Mouse (Mus musculus) heart, postnatal 36 days (tissue): Measurements from ENCODE around the gene Gm20388. TPM values are rescaled to one million over a fixed set of nuclear protein-coding genes. Genes with fewer than 3 reads are reported as not detected.

Experiments
- DNase-seq, 2 experiments: peaks; one replicate each; pipeline ENCODE4 v3.0.0; 2021 to 2022
- intact Hi-C: fragments of 180-260 bp; cut with DNase I; formaldehyde crosslinking; loops from one replicate; pipeline ENCODE4 v1.15.1; 2025
- total RNA-seq, 2 experiments: library from RNA; stranded (reverse); gene quantifications; 2 replicates each; pipeline ENCODE4 v1.2.3; 2021

Gene Gm20388
- total RNA-seq, 2 experiments from 2014 or later = 3.5 to 4.9 TPM

DNA sequence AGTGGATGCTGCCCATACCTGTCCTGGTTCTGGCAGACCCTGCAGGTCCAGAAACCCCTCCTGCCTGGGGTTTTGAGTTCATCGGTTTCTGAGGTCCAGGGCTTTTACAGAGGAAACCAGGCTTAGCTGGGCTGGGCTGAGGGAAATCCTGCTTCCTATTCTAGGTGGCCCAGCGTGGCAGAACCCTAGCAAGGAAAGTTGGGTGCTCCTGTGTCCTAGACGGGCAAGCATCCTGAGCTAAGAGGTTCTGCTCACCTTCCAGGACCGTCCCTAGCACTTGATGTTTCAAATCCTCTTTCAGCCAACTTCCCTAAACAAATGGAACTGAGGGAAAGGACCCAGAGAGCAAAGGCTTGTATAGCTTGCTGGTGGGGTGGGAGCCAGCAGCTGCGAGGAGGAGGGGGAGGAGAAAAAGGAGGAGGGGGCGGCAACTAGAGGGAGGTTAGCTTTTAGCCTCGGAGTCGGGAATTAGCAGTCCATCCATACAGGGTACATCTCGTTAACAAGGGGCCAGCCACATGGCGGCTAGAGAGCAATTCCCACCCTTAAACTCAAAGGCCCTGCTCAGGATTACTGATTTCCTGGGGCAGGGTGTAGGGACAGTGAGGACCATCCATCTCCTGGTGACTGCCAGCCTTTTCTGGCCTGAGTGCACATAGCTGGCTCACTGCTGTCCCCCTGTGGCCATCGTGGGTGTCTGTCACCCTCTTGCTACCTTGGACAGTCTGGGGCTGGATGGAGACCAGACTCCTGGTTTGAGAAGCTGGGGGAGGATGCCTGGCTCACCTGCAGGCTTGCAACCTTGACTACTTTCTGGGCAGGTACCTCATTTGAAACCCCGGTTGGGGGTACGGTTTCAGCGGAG, 624.1 kb downstream of the Gm20388 start:
- peak; percentile 80 to 83 for DNase-seq
- intact Hi-C loops = loop anchor here (1.0 to 10.0 kb wide), 5 partner anchors 46 to 360 kb away; partner anchors contain the start of gene Fam92b

DNA sequence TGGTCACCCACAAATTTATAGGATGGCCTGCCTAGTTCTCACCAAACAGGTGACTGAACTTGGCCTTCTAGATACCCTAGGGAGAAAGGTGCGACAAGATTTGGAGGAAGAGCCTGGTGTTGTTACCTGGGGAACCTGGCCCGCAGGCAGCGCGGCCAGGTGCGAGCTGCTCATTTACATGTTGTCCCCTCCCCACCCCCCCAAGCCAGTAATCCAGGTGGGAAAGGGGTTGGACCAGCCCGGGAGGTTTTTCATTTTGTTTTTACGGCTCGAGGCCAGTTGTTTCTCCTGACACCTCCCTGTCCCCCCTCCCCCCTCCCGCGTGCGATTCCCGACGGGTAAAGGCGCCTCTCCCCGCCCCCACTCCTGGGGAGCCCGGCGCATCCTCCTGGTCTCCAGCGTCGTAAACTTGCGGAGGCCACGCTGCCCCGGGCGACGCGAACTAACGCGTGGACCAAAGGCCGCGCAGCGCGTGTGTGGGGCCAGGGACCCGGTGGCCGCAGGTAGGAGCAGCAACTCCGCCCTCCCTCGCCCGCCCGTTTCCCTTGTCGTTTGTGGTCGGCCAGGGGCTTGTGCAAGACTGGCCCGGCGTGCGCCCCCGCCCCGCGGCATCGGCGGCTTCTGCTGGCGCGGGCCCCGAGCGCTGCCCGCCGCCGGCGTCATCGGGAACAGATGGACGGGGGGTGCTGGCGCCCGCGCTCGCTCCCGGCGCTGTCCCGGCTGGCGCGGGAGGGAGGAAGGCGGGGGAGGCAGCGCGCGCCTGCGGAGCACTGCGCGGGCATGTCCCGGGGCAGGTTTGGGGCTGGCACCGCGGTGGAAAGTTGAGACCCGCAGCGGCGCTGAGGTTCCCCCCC, 625.0 kb downstream of the Gm20388 start:
- DNase-seq = peak; percentile 54 to 70
- intact Hi-C loops = loop anchor here (1.0 to 10.0 kb wide), 5 partner anchors 47 to 361 kb away; partner anchors contain the start of gene Fam92b

DNA sequence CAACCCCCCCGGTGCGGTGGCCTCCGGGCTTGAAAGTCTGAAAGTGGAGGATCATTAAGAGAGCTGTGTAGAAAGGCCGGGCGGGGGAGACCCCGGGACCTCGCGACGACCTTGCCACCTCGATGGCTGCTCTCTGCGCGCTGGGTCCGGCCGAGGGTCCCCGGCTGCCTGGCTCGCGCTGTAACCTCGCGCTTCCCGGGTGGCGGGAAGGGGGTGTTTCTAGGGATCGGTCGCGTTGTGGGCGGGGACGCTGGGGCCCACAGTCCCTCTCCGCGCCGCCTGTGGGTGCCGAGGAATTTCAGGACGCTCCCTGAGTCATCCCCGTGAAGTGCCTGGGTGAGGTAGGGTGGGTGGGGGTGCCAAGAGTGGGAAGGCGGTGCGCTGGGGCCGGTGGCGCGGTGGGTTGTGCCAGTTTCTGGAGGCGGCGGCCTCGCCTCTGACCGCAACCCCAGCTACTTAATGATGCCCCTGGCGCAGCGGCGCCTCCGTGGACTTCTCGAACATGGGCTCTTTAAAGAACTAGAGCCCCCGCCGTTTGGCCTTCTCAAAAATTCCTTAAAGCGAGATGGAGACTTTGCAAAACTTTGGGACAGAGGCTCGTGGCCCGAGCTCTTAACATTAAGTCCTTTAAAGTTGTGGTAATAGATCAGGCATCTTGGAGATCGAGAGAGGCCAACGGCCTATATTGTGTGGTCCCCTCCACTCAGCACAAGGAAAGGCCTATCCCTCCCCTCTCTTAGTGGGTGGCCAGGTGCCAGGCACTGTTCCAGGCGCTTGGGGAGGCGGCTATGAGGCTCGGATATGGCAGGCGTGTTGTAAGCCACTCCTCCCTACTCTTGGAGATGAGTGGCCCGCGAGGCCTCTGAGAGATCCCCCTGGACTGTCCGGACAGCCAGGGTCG, 625.9 kb downstream of the Gm20388 start:
- peak; percentile 36 to 59 for DNase-seq
- intact Hi-C loops = loop anchor here (1.0 to 10.0 kb wide), 2 partner anchors 209 to 362 kb away; partner anchors contain the start of gene Fam92b

DNA sequence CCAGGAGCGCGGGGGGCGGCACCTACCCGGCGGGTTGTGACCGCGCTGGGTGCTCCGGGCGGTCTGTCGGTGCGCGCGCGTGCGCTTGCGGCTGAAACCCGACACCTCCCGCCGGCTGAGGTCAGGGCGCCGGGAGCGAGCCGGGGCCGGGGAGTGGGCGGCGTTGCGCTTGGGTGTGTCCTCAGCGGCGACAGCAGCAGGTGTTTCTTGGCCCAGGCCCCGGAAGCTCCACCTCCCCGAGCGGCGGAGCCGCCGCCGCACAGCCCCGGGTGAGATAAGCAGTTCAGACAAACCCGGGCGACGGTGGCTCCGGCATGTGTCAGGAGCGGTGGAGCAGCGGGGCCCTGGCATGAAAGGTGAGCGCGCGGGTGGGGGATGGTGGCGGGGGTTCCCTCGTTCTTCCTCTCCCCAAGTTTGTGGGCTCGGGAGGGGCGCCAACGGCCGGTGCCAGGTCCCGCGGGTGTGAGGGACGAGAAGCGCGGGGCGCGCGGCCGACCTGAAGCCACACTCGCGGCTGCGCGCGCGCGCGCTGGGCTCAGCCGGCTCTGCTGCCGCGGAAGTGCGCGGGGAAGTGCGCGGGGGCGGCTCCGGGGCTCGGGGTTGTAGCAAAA, 626.7 kb downstream of the Gm20388 start:
- intact Hi-C loops = loop anchor here (10.0 kb wide), 1 partner anchor 363 kb away; the partner anchor contains the start of gene Fam92b
- DNase-seq = peak; percentile 75 to 85

DNA sequence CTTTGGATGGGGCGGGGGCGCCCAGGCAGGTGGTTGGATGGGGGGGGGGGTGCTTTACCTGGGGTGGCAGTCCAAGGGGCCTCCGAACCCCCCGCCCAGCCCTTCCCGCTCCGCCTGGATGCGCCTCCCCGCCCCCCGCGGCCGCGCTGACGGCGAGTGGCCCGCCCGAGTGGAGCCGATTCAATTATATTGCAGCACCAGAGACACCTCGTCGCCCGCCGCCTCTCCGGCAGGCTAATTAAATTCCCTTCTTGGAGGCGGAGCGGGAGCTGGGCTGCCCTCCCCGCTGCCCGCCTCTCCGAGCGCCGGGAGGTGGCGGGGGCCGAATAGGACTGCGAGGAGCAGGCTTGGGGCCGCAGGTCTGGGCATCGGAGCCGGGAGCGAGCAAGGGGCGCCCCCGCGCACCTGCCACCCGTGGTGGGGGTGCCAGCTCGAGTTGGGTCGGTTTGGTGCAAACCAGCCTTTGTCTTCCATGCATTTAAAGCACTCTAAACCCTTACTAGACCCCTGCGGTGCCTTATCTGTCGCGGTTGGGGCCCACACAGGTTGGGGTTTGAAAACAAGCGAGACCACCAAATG, 627.3 kb downstream of the Gm20388 start:
- DNase-seq = peak; percentile 56 to 63

DNA sequence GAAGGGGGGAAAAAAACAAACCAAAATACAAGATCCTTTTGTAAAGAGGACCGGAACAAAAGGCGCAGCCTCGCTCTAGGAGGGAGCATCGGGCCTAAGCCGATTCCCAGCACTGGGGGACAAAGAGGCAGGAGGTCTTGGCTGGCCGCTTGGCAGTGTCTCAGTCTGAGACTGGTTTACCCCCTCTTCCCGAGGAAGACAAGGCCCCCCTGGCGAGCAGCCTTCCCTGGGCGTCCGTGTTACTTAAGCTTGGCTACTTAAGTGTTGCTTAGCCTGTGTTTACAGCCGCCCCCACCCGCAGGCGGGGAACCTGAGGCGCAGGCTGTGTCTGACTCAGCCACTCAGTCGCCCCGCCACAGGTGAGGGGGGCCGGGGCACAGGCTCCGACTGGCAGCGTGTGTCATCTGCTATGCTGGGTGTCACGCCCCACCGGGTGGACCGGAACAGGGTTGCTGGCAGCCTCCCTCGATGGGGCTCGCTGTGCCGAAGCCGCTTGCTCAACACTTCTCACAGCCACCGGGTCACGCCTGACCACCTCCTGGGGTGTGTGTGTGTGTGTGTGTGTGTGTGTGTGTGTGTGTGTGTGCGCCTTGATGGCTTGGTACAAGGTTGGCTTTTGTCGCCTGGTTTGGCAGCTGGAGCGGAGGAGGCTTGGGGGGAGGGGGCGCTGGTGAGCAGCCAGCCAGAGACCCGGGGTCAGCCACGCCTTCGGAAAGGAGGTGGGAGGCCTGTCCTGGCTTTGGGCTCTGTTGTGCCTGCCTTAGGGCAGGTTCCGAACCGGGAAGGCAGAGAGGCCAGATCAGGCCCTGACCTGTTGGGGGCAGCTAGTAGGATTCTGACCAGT, 628.0 kb downstream of the Gm20388 start:
- intact Hi-C loops = loop anchor here (10.0 kb wide), 1 partner anchor 364 kb away; the partner anchor contains the start of gene Fam92b
- DNase-seq = peak; percentile 61 to 69

More for the DNA sequence above, 627.3 kb downstream of the Gm20388 start:
- intact Hi-C loops = loop anchor here (10.0 kb wide), 1 partner anchor 363 kb away; the partner anchor contains the start of gene Fam92b

DNA sequence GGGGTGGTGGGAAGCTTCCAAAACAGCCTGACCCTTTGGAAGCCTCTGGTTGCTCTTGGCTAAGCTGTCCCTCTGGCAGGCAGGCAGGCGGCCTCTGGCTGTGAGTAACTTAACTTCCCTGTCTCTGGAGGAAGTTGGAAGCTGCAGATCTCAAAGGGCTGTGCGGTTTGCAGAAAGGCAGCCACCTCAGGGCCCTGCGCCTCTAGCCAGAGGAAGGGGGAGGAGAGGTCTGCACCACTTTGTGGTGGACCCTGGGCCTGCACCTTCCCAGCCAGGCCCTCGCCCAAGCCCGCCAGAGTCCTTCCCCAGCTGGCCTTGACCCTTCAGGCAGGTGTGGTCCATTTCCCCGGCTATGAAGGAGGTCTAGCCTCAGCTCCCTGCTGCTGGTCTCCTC, 628.7 kb downstream of the Gm20388 start:
- peak; percentile 38 to 51 for DNase-seq
- intact Hi-C loops = loop anchor here (10.0 kb wide), 1 partner anchor 365 kb away; the partner anchor contains the start of gene Fam92b

DNA sequence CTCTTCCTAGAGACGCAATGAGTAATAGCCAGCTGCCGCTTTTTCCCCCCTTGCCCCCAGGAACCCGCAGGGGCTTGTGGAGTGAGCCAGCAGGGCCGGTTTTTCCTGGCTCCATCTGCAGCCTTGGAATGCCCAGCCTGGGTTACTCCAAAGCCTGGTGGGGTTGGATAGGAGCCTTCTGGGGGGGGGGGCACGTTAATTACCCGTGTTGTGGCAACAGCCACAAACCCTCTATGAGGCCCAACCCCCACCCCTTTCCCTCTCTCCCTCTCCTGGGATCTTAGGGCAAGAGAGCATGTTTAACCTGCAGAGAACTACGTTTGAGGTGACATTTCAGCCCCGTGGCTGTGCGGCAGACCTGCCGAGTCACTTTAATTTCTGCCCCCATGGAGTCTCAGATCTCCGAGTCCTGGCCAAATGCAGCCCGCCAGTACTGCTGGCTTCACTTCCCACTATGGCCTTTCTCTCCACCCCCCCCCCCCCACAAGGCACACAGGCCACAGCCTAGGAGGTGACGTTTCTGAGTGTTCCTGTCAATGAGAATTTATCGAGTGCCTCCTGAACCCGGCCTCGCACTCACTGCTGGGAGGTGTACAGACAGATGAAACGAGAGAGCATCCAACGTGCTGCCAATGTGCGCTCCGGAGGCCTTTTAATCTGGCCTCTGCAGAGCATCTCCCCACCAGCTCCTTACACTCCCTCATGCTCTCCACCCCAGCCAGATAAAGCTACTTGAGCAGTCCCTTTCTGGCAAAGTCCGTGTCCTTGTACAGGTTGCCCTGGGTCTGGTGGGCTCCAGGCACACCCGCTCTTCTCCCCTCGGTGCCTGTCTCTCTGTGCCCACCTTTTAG, 629.4 kb downstream of the Gm20388 start:
- DNase-seq = no peak
- intact Hi-C loops = loop anchor here (2.0 to 10.0 kb wide), 2 partner anchors 23 to 365 kb away; partner anchors contain the start of gene Fam92b

DNA sequence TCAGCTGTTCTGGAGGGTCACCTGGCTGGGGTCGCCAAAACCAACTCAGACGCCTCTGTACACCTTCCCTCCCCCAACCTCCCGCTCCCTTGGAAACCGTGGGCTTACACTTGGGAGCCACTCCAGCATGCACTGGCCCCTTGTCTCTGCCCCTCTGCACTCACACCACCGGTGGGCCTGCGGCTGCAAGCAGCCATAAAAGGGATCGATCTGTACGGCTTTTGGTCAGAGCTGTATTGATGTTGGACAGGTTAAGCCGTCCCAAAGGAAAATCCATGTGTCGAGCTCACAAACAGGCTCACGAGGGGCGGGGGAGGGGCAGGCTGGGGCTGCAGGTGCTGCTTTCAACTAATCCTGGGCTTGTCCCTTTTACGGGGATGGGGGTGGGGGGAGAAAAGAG, 632.4 kb downstream of the Gm20388 start:
- intact Hi-C loops = no loop called here
- no peak for DNase-seq

DNA sequence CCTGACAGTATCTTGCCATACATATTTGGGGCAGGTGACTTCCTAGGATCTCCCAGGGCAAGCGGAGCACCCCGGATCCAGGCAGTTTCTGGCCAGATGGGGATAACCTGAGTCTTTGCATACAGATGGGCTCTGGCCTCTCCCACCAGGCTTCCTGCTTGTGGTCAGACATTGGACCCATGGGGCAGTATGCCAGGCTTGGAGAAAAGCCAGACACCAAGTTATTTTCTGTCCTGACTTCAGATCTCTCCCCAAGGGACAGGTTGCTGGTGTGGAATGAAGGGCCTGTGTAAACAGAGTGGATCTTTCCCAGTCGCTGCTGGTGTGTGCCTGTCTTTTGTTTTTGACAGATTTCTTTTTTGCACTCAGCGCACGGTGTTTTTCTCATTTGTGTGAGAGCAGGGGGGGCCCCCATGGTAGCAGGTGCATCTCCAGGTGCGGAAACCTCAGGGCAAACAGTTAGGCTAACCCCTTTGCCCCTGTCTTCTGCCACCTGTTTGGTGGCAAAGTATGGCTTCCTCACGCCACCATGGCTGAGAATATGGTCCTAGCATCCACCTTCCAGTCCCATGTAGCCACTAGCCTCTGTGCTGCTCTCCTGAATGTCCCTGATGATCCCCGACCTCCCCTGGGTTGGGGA, 632.9 kb downstream of the Gm20388 start:
- intact Hi-C loops = no loop called here
- DNase-seq = peak; percentile 59 to 60

DNA sequence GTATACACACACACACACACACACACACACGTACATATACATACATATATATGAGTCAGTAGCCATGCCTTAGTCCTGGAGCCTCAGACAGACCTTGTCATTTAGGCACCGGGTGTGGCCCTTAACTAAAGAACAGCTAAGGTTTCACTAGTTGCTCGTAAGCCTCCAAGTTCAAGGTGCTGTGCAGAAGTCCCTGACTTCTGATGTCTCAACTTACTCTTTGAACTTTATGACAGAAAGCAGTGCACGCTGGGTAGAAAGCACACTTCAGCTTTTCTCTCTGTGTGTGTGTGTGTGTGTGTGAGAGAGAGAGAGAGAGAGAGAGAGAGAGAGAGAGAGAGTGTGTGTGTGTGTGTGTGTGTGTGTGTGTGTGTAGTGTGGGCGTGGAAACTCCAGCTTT, 633.5 kb downstream of the Gm20388 start:
- no peak for DNase-seq
- intact Hi-C loops = no loop called here

DNA sequence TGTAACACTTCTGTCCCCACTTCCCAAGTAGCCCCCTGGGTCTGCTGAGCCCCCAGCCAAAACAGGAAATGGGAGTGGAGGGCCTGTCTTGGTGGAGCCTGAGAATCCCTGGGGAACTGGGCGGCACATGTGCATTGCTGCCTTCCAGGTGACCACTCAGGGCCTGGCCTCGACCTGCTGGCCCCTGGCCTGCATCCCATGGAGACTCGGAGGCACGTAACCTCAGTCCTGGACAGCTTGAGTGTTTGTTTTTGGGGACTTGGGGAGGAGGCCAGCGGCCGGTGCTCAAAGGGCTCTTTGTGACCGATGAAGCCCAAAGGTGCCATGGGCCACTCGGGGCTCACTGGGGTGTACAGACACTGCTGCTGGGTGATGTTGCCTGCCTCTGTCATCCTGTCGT, 636.9 kb downstream of the Gm20388 start:
- no peak for DNase-seq
- intact Hi-C loops = no loop called here

DNA sequence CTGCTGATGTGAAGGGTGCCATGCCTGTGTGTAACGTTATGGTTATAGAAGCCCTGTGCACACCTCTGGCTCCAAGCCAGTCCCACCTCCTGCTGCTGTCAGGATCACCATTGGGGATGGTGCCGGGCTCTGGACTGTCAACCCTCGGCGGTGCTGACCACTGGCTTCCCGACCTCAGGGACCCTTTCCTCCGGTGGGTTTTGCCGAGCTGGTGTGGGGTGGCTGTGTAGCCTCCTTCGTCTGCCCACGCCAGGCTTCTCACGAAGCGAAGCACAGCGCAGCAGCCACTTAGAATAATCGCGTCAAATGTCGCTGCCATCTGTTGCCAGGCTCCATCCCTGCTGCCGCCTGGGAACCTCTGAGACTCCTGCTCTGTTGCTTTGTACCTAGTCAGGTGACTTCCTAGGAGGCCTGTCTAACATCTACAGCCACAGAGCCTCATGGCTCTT, 637.7 kb downstream of the Gm20388 start:
- no peak for DNase-seq
- intact Hi-C loops = no loop called here

DNA sequence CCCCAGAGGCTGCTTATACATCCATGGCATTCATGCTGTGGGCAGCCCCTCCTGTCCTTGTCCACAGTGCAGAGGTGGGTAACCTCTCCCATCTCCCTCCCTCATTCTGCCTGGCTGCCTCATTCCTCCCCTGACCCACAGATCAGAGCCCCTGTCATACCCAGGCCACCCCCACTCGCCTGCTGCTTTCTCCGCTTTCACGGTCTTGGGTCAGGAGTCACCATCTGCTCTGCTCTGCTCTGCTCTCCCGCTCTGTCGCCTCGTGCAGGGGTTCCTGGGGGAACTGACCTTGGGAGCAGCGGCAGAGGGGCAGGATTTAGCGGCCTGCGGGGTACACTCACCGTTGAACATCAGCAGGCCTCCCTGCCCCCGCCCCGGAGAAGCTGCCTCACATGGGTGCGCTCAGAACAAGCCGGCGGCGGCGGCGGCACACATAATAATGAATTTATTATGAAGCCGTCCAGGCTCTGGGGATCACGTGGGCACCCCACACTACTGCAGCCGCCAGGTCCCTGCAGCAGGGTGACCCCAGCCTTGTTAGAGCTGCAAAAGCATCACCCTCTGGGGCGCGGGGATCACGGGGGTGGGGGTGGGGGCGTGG, 638.8 kb downstream of the Gm20388 start:
- intact Hi-C loops = no loop called here
- no peak for DNase-seq

DNA sequence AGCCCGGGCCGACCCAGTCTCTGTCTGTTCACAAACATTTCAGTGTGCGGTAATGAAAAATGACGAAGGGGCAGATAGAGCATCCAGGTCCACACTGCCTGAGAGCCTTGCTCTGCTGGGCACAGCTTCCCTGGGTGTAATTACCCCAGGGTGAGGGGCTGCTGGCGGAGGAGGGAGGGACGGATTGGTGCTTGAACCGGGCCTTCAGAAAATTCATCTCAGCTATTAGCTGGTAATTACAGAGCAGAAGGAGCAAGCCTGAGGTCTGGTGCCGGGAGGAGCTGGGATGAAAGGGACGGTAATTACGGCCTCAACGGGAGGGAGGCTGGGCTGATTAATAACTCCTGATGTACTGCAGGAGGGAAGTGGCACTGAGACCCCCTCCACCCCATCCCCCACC, 639.3 kb downstream of the Gm20388 start:
- DNase-seq = no peak
- intact Hi-C loops = no loop called here

DNA sequence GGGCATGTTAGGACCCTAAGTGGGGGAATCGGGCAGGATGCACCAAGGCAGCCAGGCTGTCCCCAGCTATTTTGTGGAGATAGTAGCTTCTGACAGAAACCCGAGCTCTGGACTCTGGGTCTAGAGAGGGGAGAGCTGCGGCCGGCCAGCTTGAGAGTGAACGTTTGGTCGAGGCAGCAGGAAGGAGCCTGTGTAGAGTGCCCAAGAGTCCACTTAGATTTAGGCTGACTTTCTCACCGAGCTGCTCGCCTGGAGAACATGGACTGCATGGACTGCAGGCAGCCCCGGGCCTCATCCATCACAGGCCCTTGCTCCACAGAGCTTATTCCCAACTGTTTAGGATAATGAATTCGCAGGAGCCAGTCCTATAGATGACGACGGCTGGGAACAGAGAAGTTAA, 639.8 kb downstream of the Gm20388 start:
- no peak for DNase-seq
- intact Hi-C loops = no loop called here
